Mouse (Mus musculus): ENCODE measurements around the gene Ryr1. TPM values are rescaled to one million over a fixed set of nuclear protein-coding genes. Genes with fewer than 3 reads are reported as not detected.

Ryr1 gene
- total and polyA plus RNA-seq, 2 experiments from 2014 or later: 7.0 to 15.2 TPM

GRCm38 (mm10) chr7:29050797-29051196 lies 74.2 kb downstream of the Ryr1 start:
- 40% methylated on average over 2 of the region's 2 CpGs for WGBS

DNA sequence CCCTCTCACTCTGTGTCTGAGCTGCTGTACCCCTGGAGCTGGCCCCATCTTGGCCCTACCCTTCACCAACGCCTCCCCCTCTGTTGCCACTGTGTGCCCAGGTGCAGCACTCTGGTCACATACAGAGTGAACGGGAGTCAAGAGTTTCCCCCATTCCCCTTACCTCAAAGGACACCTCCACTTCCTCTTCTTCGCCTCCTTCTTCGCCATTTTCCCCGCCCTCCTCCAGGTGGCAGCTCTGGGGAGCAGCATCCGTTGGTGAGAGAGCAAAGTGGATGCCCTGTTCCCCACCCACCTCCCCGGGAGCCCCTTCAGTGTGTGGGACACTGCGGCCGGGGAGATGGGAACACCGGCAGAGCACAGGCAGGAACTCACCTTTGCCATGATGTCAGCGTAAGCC lies 76.4 kb downstream of the Ryr1 start:
- H3K4me3 ChIP-seq (ENCODE audit: low read depth, low read length): no peak overlapping the region
- no peaks in the 10 kb centered on the region for H3K9me3 ChIP-seq (ENCODE audit: low read length)
- no peaks in the 10 kb centered on the region for H3K36me3 ChIP-seq (ENCODE audit: insufficient read depth, low read length)
- H3K27me3 ChIP-seq (ENCODE audit: insufficient read depth, low read length): peaks cover 18% of the 10 kb centered on the region
- DNase-seq (ENCODE audit: low spot score): no peak
- no peak for ATAC-seq (ENCODE audit: low FRiP score)
- no peaks in the 10 kb centered on the region for H3K4me1 ChIP-seq (ENCODE audit: insufficient read depth, low read length)
- WGBS: 82% methylated on average over 11 of the region's 11 CpGs
- H3K9ac ChIP-seq (replicated peaks; ENCODE audit: low read length, poor library complexity, severe bottlenecking): no peak overlapping the region
- TF ChIP-seq CTCF (IDR thresholded peaks at IDR 0.05): no peak
- H3K27ac ChIP-seq (ENCODE audit: low read depth, low read length): no peak overlapping the region
- H3K4me2 ChIP-seq (ENCODE audit: low read depth, low read length, poor library complexity, severe bottlenecking): no peak overlapping the region

More at GRCm38 (mm10) chr7:29050797-29051196, 74.2 kb downstream of the Ryr1 start:
- DNase-seq (ENCODE audit: low spot score): peak; percentile 82
- Histone ChIP-seq H3K36me3 (ENCODE audit: insufficient read depth, low read length) (no peaks in the 10 kb centered on the region), H3K4me2 (ENCODE audit: low read depth, low read length, poor library complexity, severe bottlenecking) (no peak overlapping the region), H3K27ac (ENCODE audit: low read depth, low read length) (no peak overlapping the region), H3K4me1 (ENCODE audit: insufficient read depth, low read length) (no peaks in the 10 kb centered on the region), H3K9me3 (ENCODE audit: low read length) (no peaks in the 10 kb centered on the region), H3K9ac (replicated peaks; ENCODE audit: low read length, poor library complexity, severe bottlenecking) (no peak overlapping the region), H3K4me3 (ENCODE audit: low read depth, low read length) (no peak overlapping the region), H3K27me3 (ENCODE audit: insufficient read depth, low read length) (peaks cover 19% of the 10 kb centered on the region)
- ATAC-seq (ENCODE audit: low FRiP score): no peak
- TF ChIP-seq CTCF (IDR thresholded peaks at IDR 0.05): peak; percentile 94

- ATAC-seq (ENCODE audit: low FRiP score) (no peak), DNase-seq (ENCODE audit: low spot score) (no peak)
- H3K4me3 ChIP-seq (ENCODE audit: low read depth, low read length): no peak overlapping the region
- H3K27ac ChIP-seq (ENCODE audit: low read depth, low read length): no peak overlapping the region
- H3K9me3 ChIP-seq (ENCODE audit: low read length): no peaks in the 10 kb centered on the region
- H3K9ac ChIP-seq (replicated peaks; ENCODE audit: low read length, poor library complexity, severe bottlenecking): no peak overlapping the region
- H3K4me2 ChIP-seq (ENCODE audit: low read depth, low read length, poor library complexity, severe bottlenecking): no peak overlapping the region
- peak; percentile 48 for TF ChIP-seq CTCF (IDR thresholded peaks at IDR 0.05)
- 78% methylated on average over 3 of the region's 3 CpGs for WGBS
- H3K36me3 ChIP-seq (ENCODE audit: insufficient read depth, low read length): no peaks in the 10 kb centered on the region
- H3K4me1 ChIP-seq (ENCODE audit: insufficient read depth, low read length): no peaks in the 10 kb centered on the region; the same call in 1 of the 2 replicates
- H3K27me3 ChIP-seq (ENCODE audit: insufficient read depth, low read length): peaks cover 12% of the 10 kb centered on the region; the same call in 1 of the 2 replicates
These were observed 76.9 kb downstream of the Ryr1 start for GRCm38 (mm10) chr7:29048070-29048469.

- peak; percentile 17; the same call in 1 of the 2 replicates for ATAC-seq (ENCODE audit: low FRiP score)
- H3K4me2 ChIP-seq (ENCODE audit: low read depth, low read length, poor library complexity, severe bottlenecking): peak overlapping the region; percentile 24; the same call in 1 of the 2 replicates
- H3K36me3 ChIP-seq (ENCODE audit: insufficient read depth, low read length): no peaks in the 10 kb centered on the region
- no peak overlapping the region for H3K4me3 ChIP-seq (ENCODE audit: low read depth, low read length)
- no peaks in the 10 kb centered on the region for H3K9me3 ChIP-seq (ENCODE audit: low read length)
- no peak for TF ChIP-seq CTCF (IDR thresholded peaks at IDR 0.05)
- no peak overlapping the region for H3K27ac ChIP-seq (ENCODE audit: low read depth, low read length)
- DNase-seq (ENCODE audit: low spot score): no peak
- H3K27me3 ChIP-seq (ENCODE audit: insufficient read depth, low read length): no peaks in the 10 kb centered on the region
- WGBS: 6% methylated on average over 11 of the region's 12 CpGs
- no peaks in the 10 kb centered on the region; the same call in 1 of the 2 replicates for H3K4me1 ChIP-seq (ENCODE audit: insufficient read depth, low read length)
- no peak overlapping the region for H3K9ac ChIP-seq (replicated peaks; ENCODE audit: low read length, poor library complexity, severe bottlenecking)
These were observed 78.4 kb downstream of the Ryr1 start for GRCm38 (mm10) chr7:29046533-29046932.

DNA sequence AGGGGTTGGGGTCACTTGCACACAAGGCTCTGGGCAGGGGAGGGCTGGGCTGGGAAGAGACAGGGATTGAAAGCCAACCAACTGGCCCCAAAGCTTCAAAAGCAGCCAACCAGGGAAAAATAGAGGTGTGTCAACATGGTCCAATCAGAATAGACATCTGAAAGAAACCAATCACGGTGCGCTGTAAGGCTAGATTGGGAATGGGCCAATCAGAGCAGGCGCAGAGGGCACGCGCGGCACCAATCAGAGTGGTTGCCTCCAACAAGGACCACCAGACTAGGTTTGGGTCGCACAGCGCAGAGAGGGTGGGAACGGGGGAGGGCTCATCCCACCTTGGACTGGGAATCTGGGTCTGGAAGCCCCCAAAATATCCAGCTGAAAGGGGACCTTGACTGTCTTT lies 80.7 kb downstream of the Ryr1 start:
- Histone ChIP-seq H3K4me1 (ENCODE audit: insufficient read depth, low read length) (peaks cover 4% of the 10 kb centered on the region; the same call in 1 of the 2 replicates), H3K4me2 (ENCODE audit: low read depth, low read length, poor library complexity, severe bottlenecking) (0 out of 2 replicates have a peak overlapping the region, but pooled peaks have one; percentile 9), H3K27ac (ENCODE audit: low read depth, low read length) (peak overlapping the region; percentile 55; the same call in 1 of the 2 replicates), H3K36me3 (ENCODE audit: insufficient read depth, low read length) (no peaks in the 10 kb centered on the region), H3K27me3 (ENCODE audit: insufficient read depth, low read length) (no peaks in the 10 kb centered on the region), H3K9me3 (ENCODE audit: low read length) (no peaks in the 10 kb centered on the region), H3K4me3 (ENCODE audit: low read depth, low read length) (no peak overlapping the region), H3K9ac (replicated peaks; ENCODE audit: low read length, poor library complexity, severe bottlenecking) (no peak overlapping the region)
- ATAC-seq (ENCODE audit: low FRiP score) (no peak), DNase-seq (ENCODE audit: low spot score) (peak; percentile 64)
- no peak for TF ChIP-seq CTCF (IDR thresholded peaks at IDR 0.05)
- WGBS: 49% methylated on average over 9 of the region's 9 CpGs

DNA sequence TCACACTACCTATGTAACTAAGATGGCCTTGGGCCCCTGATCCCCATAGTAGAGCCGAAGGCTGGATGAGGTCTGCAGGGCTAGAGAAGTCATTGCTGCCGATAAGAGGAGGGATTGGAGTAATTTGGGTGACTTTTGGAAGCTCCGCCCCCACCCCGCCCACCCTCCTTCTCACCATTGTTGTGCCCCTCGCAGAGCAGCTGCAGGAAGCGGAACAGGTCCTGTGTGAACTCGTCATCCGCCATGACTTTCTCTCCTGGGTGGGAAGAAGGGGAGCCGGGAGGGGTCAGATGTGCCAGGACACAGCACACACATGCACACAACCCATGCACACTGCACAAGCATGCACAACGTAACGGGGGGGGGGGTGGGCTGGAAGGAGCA lies 81.3 kb downstream of the Ryr1 start:
- DNase-seq (ENCODE audit: low spot score) (no peak), ATAC-seq (ENCODE audit: low FRiP score) (no peak; the same call in 1 of the 2 replicates)

More for the DNA sequence above, 81.3 kb downstream of the Ryr1 start:
- Histone ChIP-seq H3K4me1 (ENCODE audit: insufficient read depth, low read length) (peaks cover 4% of the 10 kb centered on the region; the same call in 1 of the 2 replicates), H3K4me2 (ENCODE audit: low read depth, low read length, poor library complexity, severe bottlenecking) (no peak overlapping the region), H3K27me3 (ENCODE audit: insufficient read depth, low read length) (no peaks in the 10 kb centered on the region), H3K27ac (ENCODE audit: low read depth, low read length) (peak overlapping the region; percentile 55; the same call in 1 of the 2 replicates), H3K36me3 (ENCODE audit: insufficient read depth, low read length) (no peaks in the 10 kb centered on the region), H3K9ac (replicated peaks; ENCODE audit: low read length, poor library complexity, severe bottlenecking) (no peak overlapping the region), H3K4me3 (ENCODE audit: low read depth, low read length) (no peak overlapping the region), H3K9me3 (ENCODE audit: low read length) (no peaks in the 10 kb centered on the region)
- 28% methylated on average over 11 of the region's 11 CpGs for whole genome bisulfite sequencing
- TF ChIP-seq CTCF (IDR thresholded peaks at IDR 0.05): no peak
